Mouse (Mus musculus) pancreas, adult 10 weeks (tissue): ENCODE data around the gene Mzf1. TPM values are rescaled to one million over a fixed set of nuclear protein-coding genes. Genes with fewer than 3 reads are reported as not detected.

Experiments used
- polyA plus RNA-seq: library from polyadenylated mRNA; stranded (reverse); fragments of 350-450 nt; fragmentation: Illumina TruSeq; extraction: RNeasy Lipid Tissue Mini Kit (QIAGEN cat#74804); gene quantifications from one replicate; pipeline ENCODE4 v1.2.3, GENCODE M21; 2015; ENCODE audit warnings: low read depth, low replicate concordance; ENCODE audit not compliant: insufficient read depth

The Mzf1 gene
- 0.46 TPM for polyA plus RNA-seq

GRCm38 (mm10) chr7:13054287-13055010 lies at the start of gene Mzf1:
Mzf1 (minus strand) TSS chr7:13054764.

GRCm38 (mm10) chr7:13095073-13095472 lies 40.5 kb upstream of the Mzf1 start, which contains the start of gene Vmn1r85:
Vmn1r85 (minus strand) TSS chr7:13095173.

GRCm38 (mm10) chr7:13037901-13038555 lies 16.5 kb downstream of the Mzf1 start, which contains the start of gene Ube2m:
Ube2m (minus strand) TSS chr7:13038275.

GRCm38 (mm10) chr7:13034148-13034977 lies 20.2 kb downstream of the Mzf1 start, which contains the start of gene Chmp2a:
Chmp2a (minus strand) TSS chr7:13034807.

GRCm38 (mm10) chr7:13010005-13010908 lies 44.3 kb downstream of the Mzf1 start, which contains the start of gene Zbtb45:
Zbtb45 (minus strand) TSS chr7:13010034.

GRCm38 (mm10) chr7:12998851-12999250 lies 55.7 kb downstream of the Mzf1 start, which contains the start of gene Trim28:
Trim28 (plus strand) TSS chr7:12999114.

GRCm38 (mm10) chr7:12998053-12998452 lies 56.5 kb downstream of the Mzf1 start, which contains the start of gene Slc27a5:
Slc27a5 (minus strand) TSS chr7:12998192.

Other genes starting within 250 kb of the Mzf1 start
- gene Zfp329, start 235.9 kb downstream of the Mzf1 start, polyA plus RNA-seq = 2.6 TPM
- gene Zfp110, start 220.0 kb downstream of the Mzf1 start, polyA plus RNA-seq = 5.3 TPM
- gene Zfp128, start 173.6 kb downstream of the Mzf1 start, polyA plus RNA-seq = 0.76 TPM
- gene Zscan22, start 156.9 kb downstream of the Mzf1 start, polyA plus RNA-seq = 2.7 TPM
- gene Rps5, start 132.5 kb downstream of the Mzf1 start, polyA plus RNA-seq = 479 TPM
- 0.24 TPM for gene Rnf225, start 127.3 kb downstream of the Mzf1 start, polyA plus RNA-seq
- 1.9 TPM for gene Zfp324, start 88.9 kb downstream of the Mzf1 start, polyA plus RNA-seq
- 3.7 TPM for gene Zfp446, start 76.9 kb downstream of the Mzf1 start, polyA plus RNA-seq
- gene Slc27a5, start 56.6 kb downstream of the Mzf1 start, polyA plus RNA-seq = not detected
- 77.9 TPM for gene Trim28, start 55.6 kb downstream of the Mzf1 start, polyA plus RNA-seq
- 2.9 TPM for gene Zbtb45, start 44.7 kb downstream of the Mzf1 start, polyA plus RNA-seq
- gene Chmp2a, start 20.0 kb downstream of the Mzf1 start, polyA plus RNA-seq = 58.7 TPM
- gene Ube2m, start 16.5 kb downstream of the Mzf1 start, polyA plus RNA-seq = 35.3 TPM
- gene Vmn1r85, start 40.4 kb upstream of the Mzf1 start, polyA plus RNA-seq = not detected
- not detected for gene Vmn1r86, start 65.2 kb upstream of the Mzf1 start, polyA plus RNA-seq
- not detected for gene Vmn1r87, start 85.4 kb upstream of the Mzf1 start, polyA plus RNA-seq
- gene Vmn1r88, start 104.8 kb upstream of the Mzf1 start, polyA plus RNA-seq = not detected
- gene Vmn1r89, start 158.3 kb upstream of the Mzf1 start, polyA plus RNA-seq = not detected
- gene Lig1, start 222.5 kb upstream of the Mzf1 start, polyA plus RNA-seq = 3.2 TPM
- gene Zswim9, start 224.0 kb upstream of the Mzf1 start, polyA plus RNA-seq = 6.4 TPM